Mouse (Mus musculus) left cerebral cortex, adult 8-10 months (tissue): ENCODE results near the gene Taok1. TPM values are rescaled to one million over a fixed set of nuclear protein-coding genes. Genes with fewer than 3 reads are reported as not detected.
A peak's percentile ranks its signal among the peaks of the same experiment; 100 is the strongest.

Experiments
- DNase-seq, 2 experiments: peaks; one replicate each; pipeline ENCODE4 v3.0.0; 2022; ENCODE audit warnings: low spot score in 2 of 2
- total RNA-seq, 4 experiments: library from RNA; stranded (reverse); gene quantifications; 2 replicates each; pipeline ENCODE4 v1.2.4; 2022

Gene Taok1
- total RNA-seq, 4 experiments from 2014 or later = 92.7 to 112 (median 102) TPM

DNA sequence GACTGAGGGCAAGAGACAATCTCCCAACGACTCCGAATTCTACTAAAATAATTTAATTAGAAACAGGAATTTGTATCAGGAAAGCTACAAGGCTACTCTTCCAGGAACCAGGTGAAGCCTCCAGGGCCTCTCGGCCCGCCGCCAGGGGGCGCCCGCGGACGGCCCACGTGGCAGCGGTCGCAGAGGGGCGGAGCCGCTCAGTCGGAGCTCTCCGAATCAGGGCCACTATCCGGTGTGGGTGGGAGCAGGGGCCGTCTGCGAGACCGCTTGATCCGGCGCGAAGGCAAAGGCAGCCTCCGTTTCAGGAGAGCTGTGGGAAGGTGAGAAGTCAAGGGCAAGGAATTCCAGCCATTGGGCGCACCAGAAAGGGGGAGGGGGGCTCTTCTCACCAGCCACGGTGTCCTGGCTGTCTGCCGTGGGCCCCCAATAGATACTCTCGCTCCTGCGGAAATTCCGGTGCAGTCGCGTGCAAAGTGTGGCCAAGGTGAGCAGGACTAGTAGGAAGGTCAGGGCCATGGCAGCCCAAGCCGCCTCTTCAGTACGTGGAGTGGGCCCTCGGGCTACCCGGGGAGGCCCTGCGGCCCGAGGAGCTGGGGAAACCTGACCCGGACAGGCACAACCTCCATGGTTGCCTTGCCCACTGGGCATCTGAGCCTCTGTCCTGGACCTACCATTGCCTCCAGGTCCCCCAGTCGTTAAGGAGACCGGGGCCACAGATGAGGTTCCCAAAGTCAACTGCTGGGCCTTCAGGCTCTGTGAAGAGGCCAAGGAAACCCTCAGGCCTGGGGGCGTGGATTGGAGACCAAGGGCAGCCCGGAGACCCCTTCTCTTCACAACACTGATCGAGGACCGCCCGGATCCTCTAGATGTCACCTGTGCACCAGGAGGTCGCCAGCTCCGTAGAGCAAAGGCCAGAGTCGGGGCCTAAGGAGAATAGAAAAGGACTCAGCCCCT, 99.3 kb downstream of the Taok1 start:
- DNase-seq = peak in 1 of 2 experiments; percentile 80

DNA sequence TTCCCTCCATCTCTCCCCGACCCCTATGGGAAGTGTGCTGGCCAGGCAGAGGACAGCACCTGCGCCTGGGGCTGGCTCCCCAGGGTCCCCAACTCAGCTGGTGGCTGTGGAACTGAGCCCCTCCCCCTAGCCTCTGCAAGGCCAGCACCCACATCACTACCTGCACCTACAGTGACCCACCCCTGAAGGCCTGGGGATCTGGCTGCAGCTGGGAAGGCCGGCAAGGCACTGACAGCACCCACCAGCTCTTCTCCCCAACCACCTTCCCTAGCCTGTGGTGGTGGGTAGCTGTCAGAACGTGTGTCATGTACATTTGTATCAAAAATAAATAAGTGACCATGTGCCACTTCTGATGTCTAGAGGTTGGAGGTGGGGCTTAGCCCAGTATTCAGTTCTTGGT, 100.2 kb downstream of the Taok1 start:
- DNase-seq = no peak

- DNase-seq = no peak
Observed at GRCm38 (mm10) chr11:77506941-77507340, 100.7 kb downstream of the Taok1 start.

GRCm38 (mm10) chr11:77506273-77506672, 101.3 kb downstream of the Taok1 start:
- DNase-seq = no peak

DNA sequence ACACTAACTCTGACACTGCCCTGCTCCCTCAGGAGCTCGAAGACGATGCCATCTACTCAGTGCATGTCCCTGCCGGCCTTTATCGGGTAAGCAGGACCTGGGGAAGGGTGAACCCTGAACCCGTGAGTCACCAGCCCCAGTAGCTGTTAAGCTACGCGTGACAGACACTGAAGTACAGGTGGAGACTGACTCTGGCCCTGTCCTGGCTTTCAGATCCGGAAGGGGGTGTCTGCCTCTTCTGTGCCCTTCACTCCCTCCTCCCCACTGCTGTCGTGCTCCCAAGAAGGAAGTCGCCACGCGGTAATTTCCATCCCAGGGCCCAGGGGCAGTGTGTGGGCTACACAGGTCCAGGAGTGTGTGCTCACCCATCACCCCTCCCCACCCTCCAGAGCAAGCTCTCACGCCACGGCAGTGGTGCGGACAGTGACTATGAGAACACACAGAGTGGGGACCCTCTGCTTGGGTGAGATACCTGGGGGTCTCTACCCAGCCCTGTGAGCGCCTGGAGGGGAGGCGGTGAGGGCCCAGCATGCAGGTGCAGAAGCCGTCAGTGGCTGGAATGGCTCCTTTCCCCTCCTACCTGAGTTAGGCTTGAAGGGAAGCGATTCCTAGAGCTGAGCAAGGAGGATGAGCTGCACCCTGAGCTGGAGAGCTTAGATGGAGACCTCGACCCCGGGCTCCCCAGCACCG, 102.2 kb downstream of the Taok1 start:
- DNase-seq = peak in 1 of 2 experiments; percentile 28

DNA sequence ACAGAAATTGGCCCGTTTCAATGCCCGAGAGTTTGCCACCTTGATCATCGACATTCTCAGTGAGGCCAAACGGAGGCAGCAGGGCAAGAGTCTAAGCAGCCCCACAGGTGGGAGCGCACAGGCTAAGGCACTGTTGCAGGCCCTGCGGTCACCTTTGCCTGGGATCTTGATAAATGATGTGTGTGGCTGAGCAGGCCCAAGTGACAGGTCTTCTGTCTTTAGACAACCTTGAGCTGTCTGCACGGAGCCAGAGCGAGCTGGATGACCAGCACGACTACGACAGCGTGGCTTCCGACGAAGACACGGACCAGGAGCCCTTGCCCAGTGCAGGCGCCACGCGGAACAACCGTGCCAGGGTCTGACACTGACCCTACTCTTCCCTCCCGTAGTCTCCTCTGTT, 103.2 kb downstream of the Taok1 start:
- DNase-seq = peak in 1 of 2 experiments; percentile 15

- peak in 1 of 2 experiments; percentile 32 for DNase-seq
Observed at GRCm38 (mm10) chr11:77503511-77503910, 104.1 kb downstream of the Taok1 start.

- DNase-seq = no peak
Observed at GRCm38 (mm10) chr11:77502481-77502880, 105.1 kb downstream of the Taok1 start.

DNA sequence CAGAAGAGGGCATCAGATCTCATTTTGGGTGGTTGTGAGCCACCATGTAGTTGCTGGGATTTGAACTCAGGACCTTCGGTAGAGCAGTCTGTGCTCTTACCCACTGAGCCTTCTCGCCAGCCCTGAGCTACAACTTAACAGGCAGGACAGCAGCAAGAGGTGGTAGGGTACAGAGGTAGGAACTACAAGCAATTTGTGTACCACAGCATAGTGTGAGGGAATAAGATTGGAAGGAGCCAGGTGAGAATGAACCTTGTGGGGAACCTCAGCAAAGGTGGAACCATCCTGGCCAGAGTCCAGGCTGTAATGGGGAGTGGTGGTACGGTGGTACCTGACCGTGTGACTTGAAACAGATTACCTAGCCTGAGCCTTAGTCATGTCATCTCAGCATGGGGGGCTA, 105.6 kb downstream of the Taok1 start:
- DNase-seq = no peak

- peak in 1 of 2 experiments; percentile 74 for DNase-seq
Observed at GRCm38 (mm10) chr11:77501392-77501791, 106.2 kb downstream of the Taok1 start.

DNA sequence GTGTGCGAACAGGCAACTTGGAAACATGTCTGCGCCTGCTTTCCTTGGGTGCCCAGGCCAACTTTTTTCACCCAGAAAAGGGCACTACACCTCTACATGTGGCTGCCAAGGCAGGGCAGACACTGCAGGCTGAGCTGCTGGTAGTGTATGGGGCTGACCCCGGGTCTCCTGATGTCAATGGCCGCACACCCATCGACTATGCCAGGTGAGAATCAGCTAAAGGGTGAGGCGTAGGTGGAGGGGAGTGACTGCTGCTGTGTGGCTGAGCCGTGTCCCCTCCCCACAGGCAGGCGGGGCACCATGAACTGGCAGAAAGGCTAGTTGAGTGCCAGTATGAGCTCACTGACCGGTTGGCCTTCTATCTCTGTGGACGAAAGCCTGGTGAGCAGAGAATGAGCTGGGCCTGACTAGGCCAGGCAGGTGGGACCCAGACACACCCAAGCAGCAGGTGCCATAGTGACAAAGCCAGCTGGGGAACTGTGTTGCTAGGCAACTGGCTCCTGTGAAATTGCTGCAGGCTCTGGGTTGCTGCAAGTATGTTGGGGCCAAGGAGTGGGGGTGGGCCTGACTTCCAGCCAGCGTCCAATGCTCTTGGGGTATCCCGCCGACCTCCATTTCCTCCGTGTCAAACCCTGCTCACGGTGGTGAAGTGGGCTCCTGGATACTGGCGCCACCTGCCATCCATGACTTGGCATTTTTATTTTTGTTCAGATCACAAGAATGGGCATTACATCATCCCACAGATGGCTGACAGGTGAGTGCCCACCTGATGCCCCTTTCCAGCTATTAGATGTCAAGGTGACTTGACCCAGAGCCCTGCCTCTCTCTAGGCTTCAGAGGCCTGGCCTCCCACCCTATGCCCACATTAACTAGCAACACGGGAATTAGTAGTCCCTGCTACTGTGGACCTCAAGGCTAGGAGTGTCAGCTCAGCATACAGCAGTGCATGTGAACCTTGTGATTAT, 107.0 kb downstream of the Taok1 start:
- peak in 1 of 2 experiments; percentile 81 for DNase-seq

GRCm38 (mm10) chr11:77499354-77499753, 108.3 kb downstream of the Taok1 start:
- no peak for DNase-seq

- DNase-seq = no peak
Observed at GRCm38 (mm10) chr11:77498261-77499139, 109.1 kb downstream of the Taok1 start.

DNA sequence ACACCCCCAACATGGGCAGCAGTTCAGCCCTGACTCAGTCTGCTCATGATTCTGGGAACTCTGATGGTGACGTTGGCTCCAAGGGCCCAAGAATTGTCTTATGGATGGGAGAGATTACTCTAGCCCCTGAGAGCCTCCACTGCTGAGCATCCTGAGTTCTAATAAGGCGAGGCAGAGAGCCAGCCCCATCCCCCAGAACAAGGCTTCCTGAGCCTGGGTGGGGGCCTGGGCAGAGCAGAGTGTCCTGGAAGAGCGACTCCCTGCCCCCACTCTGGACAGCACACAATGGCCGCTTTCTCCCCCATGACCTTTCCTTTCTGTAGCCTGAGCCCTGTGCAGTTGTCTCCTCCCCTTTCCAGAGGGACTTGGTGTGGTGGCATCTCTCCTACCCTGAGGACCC, 109.8 kb downstream of the Taok1 start:
- no peak for DNase-seq

DNA sequence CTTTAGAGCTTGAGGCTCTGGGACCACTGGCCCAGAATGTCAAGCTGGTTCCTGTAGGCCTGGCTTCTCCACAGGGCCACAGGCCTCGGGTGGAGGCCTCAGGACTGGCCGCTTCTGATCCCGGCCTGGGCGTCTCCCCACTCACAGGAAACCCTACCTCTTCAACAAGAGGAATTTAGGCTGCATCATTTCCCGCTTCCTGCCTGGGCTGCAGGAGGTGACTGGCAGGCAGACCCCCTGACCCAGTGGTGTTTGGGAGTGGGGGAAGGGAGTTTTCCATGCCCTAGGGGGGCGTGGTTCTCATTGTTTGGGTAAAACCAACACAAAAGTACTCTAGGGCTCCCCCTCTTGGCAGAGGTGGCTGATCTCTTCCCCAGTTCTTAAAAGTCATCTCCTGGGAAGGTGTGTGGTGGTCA, 110.3 kb downstream of the Taok1 start:
- no peak for DNase-seq

GRCm38 (mm10) chr11:77495507-77495906, 112.1 kb downstream of the Taok1 start:
- no peak for DNase-seq

- no peak for DNase-seq
Observed at GRCm38 (mm10) chr11:77494782-77495181, 112.8 kb downstream of the Taok1 start.

GRCm38 (mm10) chr11:77494344-77494676, 113.3 kb downstream of the Taok1 start:
- DNase-seq = no peak

DNA sequence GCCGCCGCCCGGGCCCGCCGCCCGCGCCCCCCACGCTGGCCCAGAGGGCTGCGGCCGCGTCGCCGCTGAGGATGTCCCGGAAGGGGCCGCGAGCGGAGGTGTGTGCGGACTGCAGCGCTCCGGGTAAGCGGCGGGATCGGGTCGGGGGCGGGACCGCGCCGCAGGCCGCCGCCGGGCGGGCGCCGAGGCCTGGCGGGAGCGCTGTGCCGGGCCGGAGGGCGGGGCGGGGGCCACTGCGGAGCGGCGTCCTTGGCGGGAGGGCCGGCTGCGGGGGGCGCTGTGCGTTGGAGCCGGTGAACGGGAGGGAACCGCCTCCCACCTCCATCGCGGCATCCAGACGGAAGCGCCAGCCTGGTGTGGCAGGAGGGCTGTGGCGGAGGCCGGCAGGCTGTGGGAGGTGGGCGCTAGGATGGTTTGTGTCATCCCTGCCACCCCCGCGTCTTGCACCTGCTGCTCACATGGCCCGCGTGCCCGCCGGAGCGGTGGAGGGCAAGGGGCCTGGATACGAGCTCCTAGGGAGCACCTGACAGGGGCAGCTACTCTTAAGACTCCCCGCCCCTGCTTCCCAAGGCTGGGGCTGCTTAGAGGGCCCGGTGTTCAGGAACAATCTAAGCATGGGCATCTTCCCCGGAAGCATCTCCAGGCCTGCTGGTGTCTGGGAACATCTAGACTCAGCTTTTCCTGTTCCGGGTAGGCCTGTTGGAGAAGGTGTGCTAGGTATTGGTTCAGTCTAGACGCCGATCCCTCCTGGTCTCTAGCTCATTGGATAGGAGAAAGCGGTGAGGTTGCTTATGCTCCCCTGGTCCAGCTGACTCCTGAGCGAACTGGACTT, 113.9 kb downstream of the Taok1 start, which contains the start of gene Git1:
Gene Git1, plus strand, starts transcription at position 51 of the 832 bp plus-strand sequence.
- DNase-seq = peak in 1 of 2 experiments; percentile 81
